Mouse (Mus musculus) lung, postnatal 0 days (tissue): Measurements from ENCODE around the gene Capn7.

Experiments used
- CTCF ChIP-seq: IDR thresholded peaks from 2 replicates; pipeline ENCODE4 v1.5.1; 2016; ENCODE audit warnings: antibody characterized with exemption, mild to moderate bottlenecking
- EP300 ChIP-seq: IDR thresholded peaks from 2 replicates; pipeline ENCODE4 v1.6.1; 2016; ENCODE audit warnings: antibody characterized with exemption, mild to moderate bottlenecking, control low read depth

DNA sequence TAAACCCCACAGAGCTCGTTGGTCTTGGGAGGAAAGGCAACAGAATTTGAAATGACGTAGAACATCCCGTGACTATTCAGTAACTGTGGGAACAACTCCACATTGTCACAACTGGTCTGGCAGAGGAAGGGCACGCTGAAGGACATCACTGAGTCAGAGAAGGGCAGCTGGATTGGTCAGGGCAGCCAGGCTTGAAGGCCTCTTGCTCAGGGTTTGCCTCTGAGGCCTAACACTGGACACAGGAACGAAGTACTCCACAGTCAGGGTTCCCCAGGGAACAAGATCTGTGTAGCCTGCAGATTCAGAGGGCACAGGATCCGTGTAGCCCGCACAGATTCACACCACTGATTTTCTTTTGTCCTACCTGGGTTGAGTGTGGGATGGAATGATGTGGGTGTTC, 63.8 kb downstream of the Capn7 start:
- no peak for TF ChIP-seq CTCF
- TF ChIP-seq EP300: no peak
